Mouse (Mus musculus): ENCODE measurements around the gene Hs3st3b1. TPM values are rescaled to one million over a fixed set of nuclear protein-coding genes. Genes with fewer than 3 reads are reported as not detected.

Gene Hs3st3b1
- polyA plus RNA-seq (2017; shearing (Covaris generic)): 0.51 TPM

GRCm38 (mm10) chr11:63922091-63922621 is at the start of gene Hs3st3b1:
Gene Hs3st3b1, minus strand, starts transcription at chr11:63922290.

Other genes starting within 250 kb of the Hs3st3b1 start
- gene Cox10, start 157.2 kb upstream of the Hs3st3b1 start, polyA plus RNA-seq (2017; shearing (Covaris generic)): 20.3 TPM